Mouse (Mus musculus): ENCODE measurements around the gene Usp25. TPM values are rescaled to one million over a fixed set of nuclear protein-coding genes. Genes with fewer than 3 reads are reported as not detected.

The Usp25 gene
- polyA plus RNA-seq, 1 experiment from 2014 or later, result 34.1 TPM

DNA sequence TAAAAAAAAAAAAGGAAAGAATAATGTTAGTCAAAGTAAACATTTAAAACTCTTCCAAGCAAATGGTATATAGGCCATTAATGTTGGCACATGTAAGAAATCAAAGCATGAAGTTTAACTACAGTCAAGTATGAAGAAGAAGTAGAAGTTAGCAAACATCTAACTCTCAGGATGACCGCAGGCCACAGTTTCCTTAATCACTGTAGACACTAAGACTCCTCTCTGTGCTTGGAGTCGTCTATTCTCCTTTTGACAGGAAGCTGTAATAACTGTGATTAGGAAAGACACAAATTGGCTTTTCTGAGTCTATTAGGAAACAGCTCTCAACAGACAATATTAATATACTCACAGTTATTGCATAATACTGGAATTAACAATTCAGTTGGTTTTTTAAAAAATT, 70.6 kb downstream of the Usp25 start:
- no peaks in the 10 kb centered on the region for H3K27me3 ChIP-seq
- POLR2A ChIA-PET, result no interaction called here
- no peak for TF ChIP-seq CTCF (IDR thresholded peaks at IDR 0.05)
- CTCF ChIA-PET, result no interaction called here
- in situ Hi-C loops (cut with MboI; ENCODE audit: low pct_unique_long_range_greater_than_20kb), result no loop called here
- DNase-seq (ENCODE audit: low read depth, low spot score) (no peak), ATAC-seq (no peak)

DNA sequence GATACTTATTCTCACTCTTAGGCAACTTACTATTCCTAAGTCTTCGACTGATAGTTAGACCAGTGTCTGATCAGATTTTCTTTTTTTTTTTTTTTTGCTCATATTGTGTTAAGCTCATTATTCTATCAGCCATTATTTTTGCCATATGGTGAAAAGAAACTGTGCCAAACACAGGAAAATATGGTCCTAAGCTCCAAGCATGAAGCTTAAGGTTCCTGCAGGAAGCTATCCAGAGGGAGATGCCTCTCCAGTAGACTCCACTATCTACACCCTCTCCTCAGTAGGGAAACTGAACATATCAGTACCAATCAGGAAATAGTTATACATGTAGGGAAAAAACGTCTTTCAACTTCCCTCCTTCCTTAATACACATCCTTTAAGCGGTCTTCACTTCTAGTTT, 76.3 kb downstream of the Usp25 start:
- POLR2A ChIA-PET, result no interaction called here

DNA sequence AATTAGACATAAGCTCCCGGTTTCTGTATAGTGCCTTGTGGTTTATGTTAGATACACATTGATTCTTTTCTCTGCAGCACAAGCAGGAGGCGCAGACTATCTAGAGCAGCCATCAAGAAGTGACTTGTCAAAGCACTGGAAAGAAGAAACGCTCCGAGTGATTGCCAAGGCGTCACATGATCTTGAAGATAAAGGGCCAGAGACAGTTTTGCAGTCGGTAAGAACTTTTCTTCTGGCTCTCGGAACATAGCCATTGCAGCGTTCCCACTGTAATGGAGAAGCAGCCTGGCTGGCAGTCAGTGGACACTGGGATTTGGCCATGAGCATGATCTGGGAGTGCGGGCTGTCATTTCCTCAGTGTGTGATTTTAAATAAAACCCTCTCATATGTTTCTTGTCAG, 80.0 kb downstream of the Usp25 start:
- no peak for TF ChIP-seq CTCF (IDR thresholded peaks at IDR 0.05)
- POLR2A ChIA-PET, result no interaction called here
- ATAC-seq (no peak), DNase-seq (ENCODE audit: low read depth, low spot score) (no peak)
- CTCF ChIA-PET, result no interaction called here
- no peaks in the 10 kb centered on the region for H3K27me3 ChIP-seq
- in situ Hi-C loops (cut with MboI; ENCODE audit: low pct_unique_long_range_greater_than_20kb), result no loop called here

More for the DNA sequence above, 76.3 kb downstream of the Usp25 start:
- no peaks in the 10 kb centered on the region for H3K27me3 ChIP-seq
- ATAC-seq, result no peak
- no peak for TF ChIP-seq CTCF (IDR thresholded peaks at IDR 0.05)
- in situ Hi-C loops (cut with MboI; ENCODE audit: low pct_unique_long_range_greater_than_20kb), result no loop called here
- CTCF ChIA-PET, result no interaction called here
- no peak for DNase-seq (ENCODE audit: low read depth, low spot score)

DNA sequence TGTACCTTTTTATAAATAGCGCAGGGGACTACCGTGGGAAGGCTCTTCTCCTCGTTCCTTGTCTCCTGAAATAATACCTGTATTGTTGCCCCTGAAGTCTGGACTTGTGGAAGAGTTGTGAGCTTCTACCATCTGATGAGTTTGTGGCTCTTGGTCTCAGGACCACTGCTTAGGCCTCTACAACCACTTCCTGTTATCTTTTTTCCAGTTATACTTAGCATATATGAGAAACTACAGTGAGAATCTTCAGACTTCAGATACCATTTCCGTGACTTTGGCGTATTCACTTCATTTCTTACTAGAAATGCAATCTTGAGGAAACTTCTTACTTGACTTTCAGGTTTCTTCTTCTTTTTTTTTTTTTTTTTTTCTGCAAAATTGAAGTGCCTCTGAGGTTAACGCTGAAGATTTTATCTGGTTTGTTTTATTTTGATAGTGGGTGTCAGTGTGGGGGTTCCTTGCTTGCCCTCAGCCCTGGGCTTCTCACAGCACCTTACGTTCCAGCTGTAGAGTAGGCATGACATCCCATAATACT, 81.6 kb downstream of the Usp25 start:
- DNase-seq (ENCODE audit: low read depth, low spot score) (no peak), ATAC-seq (no peak)
- in situ Hi-C loops (cut with MboI; ENCODE audit: low pct_unique_long_range_greater_than_20kb), result no loop called here
- ChIA-PET CTCF (interaction anchor here (0.7 kb wide), 1 partner anchor 14 kb away, joined by 3 read pairs; no protein-coding TSS in a partner anchor), POLR2A (no interaction called here)
- H3K27me3 ChIP-seq, result no peaks in the 10 kb centered on the region
- no peak for TF ChIP-seq CTCF (IDR thresholded peaks at IDR 0.05)

DNA sequence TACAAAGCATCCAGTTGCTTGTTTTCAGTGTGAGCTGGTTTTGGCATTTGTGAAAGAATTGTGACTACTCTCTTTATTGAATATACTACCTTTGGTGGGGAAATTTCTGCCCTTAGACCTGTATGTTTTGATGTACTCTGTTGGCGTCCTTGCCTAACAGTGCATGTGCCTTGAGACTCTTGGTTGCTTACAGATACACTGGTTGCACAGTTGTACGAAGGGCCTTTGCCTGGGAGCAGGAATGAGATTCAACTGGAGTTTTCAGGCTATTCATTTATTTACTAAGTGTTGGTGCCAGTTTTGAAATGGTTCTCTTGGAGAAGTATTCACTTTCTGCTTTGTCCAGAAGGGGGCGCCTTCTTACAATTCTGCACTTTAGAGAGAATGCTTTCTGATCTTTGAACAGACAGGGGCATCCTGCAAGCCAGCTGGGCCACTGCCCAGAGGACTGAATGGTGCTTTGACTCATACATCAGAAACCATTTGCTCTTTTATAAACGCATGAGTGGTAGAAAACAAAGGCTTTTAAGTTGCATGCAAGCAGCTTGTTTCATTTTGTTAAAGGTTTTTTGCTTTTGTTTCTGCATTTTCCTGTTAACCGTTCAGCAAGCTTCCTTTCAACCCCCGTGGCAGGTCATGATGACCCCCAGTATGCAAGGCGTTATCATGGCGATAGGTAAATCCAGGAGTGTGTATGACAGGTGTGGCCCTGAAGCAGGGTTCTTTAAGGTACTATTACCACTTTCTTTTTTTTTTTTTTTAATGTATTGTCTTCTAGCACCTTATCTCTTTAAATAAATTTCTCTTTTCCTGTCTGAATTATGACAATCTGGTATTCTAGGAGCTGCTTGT, 85.7 kb downstream of the Usp25 start:
- H3K27me3 ChIP-seq, result no peaks in the 10 kb centered on the region
- ATAC-seq (peak; percentile 90), DNase-seq (ENCODE audit: low read depth, low spot score) (peak; percentile 54)
- ChIA-PET CTCF (interaction anchor here (0.8 to 1.5 kb wide), 4 partner anchors 16 to 1067 kb away, joined by 3 to 5 read pairs (median 3); no protein-coding TSS in a partner anchor), POLR2A (no interaction called here)
- TF ChIP-seq CTCF (IDR thresholded peaks at IDR 0.05), result peak; percentile 83
- in situ Hi-C loops (cut with MboI; ENCODE audit: low pct_unique_long_range_greater_than_20kb), result no loop called here

DNA sequence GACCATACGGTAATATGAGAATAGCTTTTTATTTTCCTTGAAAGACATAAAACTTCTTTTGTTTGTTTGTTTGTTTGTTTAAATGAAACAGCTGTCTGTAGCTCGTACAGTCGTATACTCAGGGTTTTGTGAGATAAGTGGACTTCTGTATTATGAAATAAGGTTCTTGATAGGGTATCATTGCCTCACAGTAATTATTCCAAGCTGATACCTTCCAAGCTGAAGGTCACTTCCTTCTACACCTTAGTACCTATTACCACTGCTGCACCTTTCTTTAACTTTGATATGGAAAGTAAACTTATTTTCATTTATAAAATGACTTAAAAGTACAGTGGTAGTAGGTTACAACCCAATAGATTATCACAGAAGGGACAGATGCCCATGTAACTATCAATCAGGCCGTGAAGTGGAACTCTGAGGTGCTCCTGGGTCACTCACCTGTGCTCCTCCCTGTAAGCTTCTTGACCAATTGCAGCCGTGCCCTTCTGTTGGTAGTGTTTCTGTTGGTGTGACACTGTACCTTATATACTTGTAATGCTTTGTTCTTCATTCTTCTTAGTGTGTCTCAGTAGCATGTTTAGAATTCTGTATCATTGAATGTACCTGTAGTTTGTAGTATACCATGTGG, 90.2 kb downstream of the Usp25 start:
- in situ Hi-C loops (cut with MboI; ENCODE audit: low pct_unique_long_range_greater_than_20kb), result no loop called here
- TF ChIP-seq CTCF (IDR thresholded peaks at IDR 0.05), result no peak
- no peaks in the 10 kb centered on the region for H3K27me3 ChIP-seq
- DNase-seq (ENCODE audit: low read depth, low spot score) (no peak), ATAC-seq (no peak)
- ChIA-PET POLR2A (no interaction called here), CTCF (no interaction called here)

DNA sequence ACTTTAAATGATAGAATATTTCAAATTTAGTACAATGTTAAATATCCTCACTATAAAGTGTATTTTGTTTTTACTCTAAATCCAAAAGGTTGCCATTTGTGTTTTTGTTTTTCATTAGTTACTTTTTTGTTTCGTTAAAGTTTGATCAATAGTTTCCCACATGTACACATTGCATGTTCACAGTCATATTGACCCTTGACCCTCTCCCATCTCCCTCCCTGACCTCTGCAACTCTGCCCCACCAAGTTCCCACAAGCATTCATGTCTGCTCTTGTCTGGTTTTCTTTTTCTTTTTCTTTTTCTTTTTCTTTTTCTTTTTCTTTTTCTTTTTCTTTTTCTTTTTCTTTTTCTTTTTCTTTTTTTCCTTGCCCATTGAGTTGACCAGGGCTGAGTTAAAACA, 97.8 kb downstream of the Usp25 start:
- in situ Hi-C loops (cut with MboI; ENCODE audit: low pct_unique_long_range_greater_than_20kb), result no loop called here
- no peak for DNase-seq (ENCODE audit: low read depth, low spot score)
- H3K27me3 ChIP-seq, result no peaks in the 10 kb centered on the region
- ATAC-seq, result no peak
- TF ChIP-seq CTCF (IDR thresholded peaks at IDR 0.05), result no peak
- ChIA-PET CTCF (interaction anchor here (1.0 kb wide), 1 partner anchor 14 kb away, joined by 3 read pairs; no protein-coding TSS in a partner anchor), POLR2A (no interaction called here)

DNA sequence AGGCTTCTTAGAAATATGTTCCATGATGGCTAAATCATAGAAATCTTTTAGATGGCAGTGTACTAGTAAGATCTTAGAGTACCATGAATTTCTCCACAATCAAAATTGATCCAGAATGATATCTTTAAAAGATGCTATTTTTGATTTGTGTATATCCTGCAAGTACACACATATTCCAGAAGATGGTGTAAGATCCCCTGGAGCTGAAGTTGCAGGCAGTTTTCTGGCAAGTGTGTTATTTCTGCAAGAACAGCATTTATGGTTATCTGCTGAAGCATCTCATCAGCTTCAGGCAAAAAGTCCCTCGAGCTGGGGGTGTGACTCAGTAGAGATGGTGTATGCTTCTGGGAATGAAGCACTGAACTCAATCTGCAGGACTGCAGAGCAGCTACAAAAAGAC, 112.4 kb downstream of the Usp25 start:
- no peaks in the 10 kb centered on the region for H3K27me3 ChIP-seq
- POLR2A ChIA-PET, result interaction anchor here (0.5 to 0.6 kb wide), 2 partner anchors 12 to 1036 kb away, joined by 4 read pairs; no protein-coding TSS in a partner anchor
- in situ Hi-C loops (cut with MboI; ENCODE audit: low pct_unique_long_range_greater_than_20kb), result loop anchor here (5.0 to 25.0 kb wide), 2 partner anchors 1031 to 1211 kb away; no protein-coding TSS in a partner anchor
- ATAC-seq, result no peak
- peak; percentile 13 for TF ChIP-seq CTCF (IDR thresholded peaks at IDR 0.05)
- CTCF ChIA-PET, result interaction anchor here (1.0 to 1.6 kb wide), 2 partner anchors 11 to 15 kb away, joined by 3 to 5 read pairs; no protein-coding TSS in a partner anchor
- no peak for DNase-seq (ENCODE audit: low read depth, low spot score)

DNA sequence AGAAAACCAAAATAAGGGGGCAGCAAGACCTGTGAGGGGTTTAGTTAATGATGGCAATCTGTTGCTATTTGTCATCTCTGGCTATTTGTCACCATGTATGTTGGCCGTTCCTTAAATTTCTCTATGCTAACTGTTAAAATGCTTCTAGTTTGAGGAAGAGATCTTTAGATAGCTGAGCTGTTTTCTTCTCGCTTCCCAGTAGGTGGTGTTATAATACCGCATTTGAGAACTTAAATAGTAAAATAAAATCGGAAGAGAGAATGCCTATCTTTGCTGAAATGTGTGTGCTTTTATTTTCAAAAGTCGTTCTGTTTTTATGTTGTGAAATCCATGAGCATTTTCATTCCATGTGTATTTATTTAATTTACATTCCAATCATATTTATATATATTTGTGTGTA, 115.2 kb downstream of the Usp25 start:
- POLR2A ChIA-PET, result no interaction called here
- no peak for ATAC-seq
- CTCF ChIA-PET, result interaction anchor here (1.6 kb wide), 1 partner anchor 1028 kb away, joined by 3 read pairs; no protein-coding TSS in a partner anchor

DNA sequence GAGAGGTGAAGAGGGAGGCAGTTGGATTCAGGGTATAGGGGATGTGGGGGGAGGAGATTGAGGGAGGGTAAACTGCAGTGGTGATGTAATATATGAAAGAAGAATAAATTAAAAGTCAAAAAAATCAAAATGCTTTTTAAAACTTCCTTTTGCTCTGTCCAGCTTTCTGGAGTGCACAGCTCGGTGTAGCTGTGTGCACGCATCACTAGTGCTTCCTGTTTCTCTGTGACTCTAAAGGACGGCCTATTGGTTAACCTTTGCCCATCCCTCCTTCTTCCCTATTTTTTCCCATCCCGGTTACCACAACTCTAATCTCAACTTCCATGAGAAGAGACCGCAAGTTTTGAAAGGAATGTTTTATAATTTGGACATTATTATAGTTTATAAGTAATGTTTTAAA, 119.5 kb downstream of the Usp25 start:
- POLR2A ChIA-PET, result no interaction called here
- no peak for TF ChIP-seq CTCF (IDR thresholded peaks at IDR 0.05)
- H3K27me3 ChIP-seq, result no peaks in the 10 kb centered on the region
- in situ Hi-C loops (cut with MboI; ENCODE audit: low pct_unique_long_range_greater_than_20kb), result loop anchor here (25.0 kb wide), 1 partner anchor 1204 kb away; no protein-coding TSS in a partner anchor
- ATAC-seq (no peak), DNase-seq (ENCODE audit: low read depth, low spot score) (no peak)
- CTCF ChIA-PET, result no interaction called here

More for the DNA sequence above, 115.2 kb downstream of the Usp25 start:
- TF ChIP-seq CTCF (IDR thresholded peaks at IDR 0.05), result peak; percentile 36
- DNase-seq (ENCODE audit: low read depth, low spot score), result no peak
- H3K27me3 ChIP-seq, result no peaks in the 10 kb centered on the region
- in situ Hi-C loops (cut with MboI; ENCODE audit: low pct_unique_long_range_greater_than_20kb), result loop anchor here (5.0 to 25.0 kb wide), 2 partner anchors 1029 to 1209 kb away; no protein-coding TSS in a partner anchor

All from Patski (cell line).